Mouse (Mus musculus) yolk sac, embryonic 10.5 days (tissue): Measurements from ENCODE around the gene Psrc1.

ENCODE experiments used
- DNase-seq: peaks from one replicate; pipeline ENCODE4 v3.0.0-alpha.2; 2017; ENCODE audit warnings: low spot score

Psrc1 gene

GRCm38 (mm10) chr3:108423844-108424801 lies 40.5 kb downstream of the Psrc1 start:
- peak; percentile 48 for DNase-seq

- no peak for DNase-seq
Measured at GRCm38 (mm10) chr3:108424944-108425623, 41.4 kb downstream of the Psrc1 start.

- DNase-seq: no peak
Measured at GRCm38 (mm10) chr3:108425624-108426018, 42.0 kb downstream of the Psrc1 start.

GRCm38 (mm10) chr3:108432542-108433187 lies 49.0 kb downstream of the Psrc1 start:
- no peak for DNase-seq

GRCm38 (mm10) chr3:108433188-108433880 lies 49.7 kb downstream of the Psrc1 start:
- DNase-seq: peak; percentile 25

DNA sequence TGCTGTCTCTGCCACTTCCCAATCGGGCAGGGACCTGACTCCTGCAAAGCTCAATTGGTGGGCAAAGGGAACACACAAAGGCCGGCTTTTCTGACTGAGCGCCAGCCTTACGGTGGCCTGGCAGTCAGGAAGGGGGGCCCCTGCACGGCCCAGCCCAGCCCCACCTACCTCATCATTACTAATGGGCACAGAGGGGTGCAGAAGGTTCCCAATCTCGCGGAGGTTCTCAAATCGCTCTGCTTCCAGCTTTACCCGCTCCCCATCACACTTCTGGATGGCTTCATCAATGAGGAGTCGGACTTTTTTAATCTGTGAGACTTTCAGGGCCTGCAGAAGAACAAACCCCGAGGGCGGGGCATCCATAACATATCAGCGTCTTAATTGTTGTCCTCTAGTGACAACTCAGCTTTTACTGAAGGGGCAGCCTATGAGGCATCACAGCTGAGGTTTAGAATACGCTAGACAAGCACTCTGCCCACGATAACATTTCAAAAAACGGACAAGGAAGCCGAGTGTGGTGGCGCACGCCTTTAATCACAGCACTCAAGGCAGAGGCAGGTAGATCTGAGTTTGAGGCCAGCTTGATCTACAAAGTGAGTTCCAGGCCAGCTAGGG lies 50.3 kb downstream of the Psrc1 start:
- DNase-seq: no peak

DNA sequence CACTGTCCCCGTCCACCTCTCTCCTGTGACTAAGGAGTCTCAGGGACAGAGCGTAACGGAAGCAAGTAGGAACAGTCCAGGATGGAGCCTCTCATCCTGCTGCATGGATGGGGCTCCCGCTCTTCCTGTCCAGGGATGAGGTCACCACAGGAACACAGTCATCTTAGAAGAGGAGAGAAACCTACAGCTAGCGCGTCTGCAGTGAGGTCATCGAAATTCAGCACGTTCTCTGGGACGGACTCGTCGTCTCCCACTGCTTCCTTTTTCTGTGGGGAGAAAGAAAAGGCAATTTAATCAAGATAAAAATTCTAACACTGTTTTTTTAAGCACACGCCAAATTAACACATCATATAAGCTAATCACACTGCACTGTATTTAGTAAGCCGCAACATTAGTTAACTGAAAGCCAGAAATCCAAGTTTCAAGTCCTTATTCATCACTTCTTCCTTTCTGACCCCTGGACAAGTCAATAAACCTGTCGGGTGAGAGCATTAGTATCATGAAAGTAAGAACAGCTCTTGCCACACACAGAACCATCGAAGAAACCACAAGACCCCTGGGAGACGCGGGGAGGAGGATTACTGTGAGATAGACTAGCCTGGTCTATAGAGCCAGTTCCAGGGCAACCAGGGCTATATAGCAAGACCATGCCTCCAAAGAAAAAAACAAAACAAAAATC lies 52.2 kb downstream of the Psrc1 start:
- DNase-seq: no peak

DNA sequence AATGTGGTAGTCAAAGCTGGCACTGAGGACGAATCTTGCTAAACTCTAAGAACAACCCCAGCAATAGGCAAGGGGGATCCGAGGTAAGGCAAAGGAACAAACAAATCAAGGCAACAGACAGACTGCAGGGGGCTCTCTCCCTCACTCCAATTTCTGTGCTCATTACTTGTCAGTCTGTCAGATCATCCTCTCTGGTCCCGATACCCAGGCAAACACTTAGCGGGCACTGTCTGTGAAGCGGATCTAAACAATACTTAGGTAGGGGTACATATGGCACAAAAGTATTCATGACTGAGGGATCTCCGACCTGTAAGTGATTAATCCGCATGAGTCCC lies 52.7 kb downstream of the Psrc1 start:
- no peak for DNase-seq
